Mouse (Mus musculus) embryonic facial prominence, embryonic 11.5 days (tissue): ENCODE results near the gene Golga1. TPM values are rescaled to one million over a fixed set of nuclear protein-coding genes. Genes with fewer than 3 reads are reported as not detected.
"Not testable (repeated sequence)": the region's sequence is repeated elsewhere in the genome, so short reads cannot be mapped to it uniquely, and the experiment has no call there.

ENCODE experiments used
- ATAC-seq: fragments of 200-750 bp; cut with Nextera tagmentation; replicated peaks from 2 replicates; pipeline ENCODE4 v1.8.0; 2017; ENCODE audit warnings: low read depth; ENCODE audit not compliant: insufficient number of reproducible peaks, low FRiP score, low TSS enrichment
- DNase-seq: peaks from one replicate; pipeline ENCODE4 v3.0.0-alpha.2; 2015; ENCODE audit warnings: low spot score
- H3K27ac ChIP-seq: fragments of 300-500 bp; sonication (generic); replicated peaks from 2 replicates; pipeline ENCODE4 v1.5.1; 2014; ENCODE audit warnings: mild to moderate bottlenecking, low read depth, low read length, control low read depth
- H3K27me3 ChIP-seq: fragments of 300-500 bp; sonication (generic); 2 replicates; pipeline ENCODE4 v1.6.1; 2014; ENCODE audit warnings: mild to moderate bottlenecking, low read length, moderate library complexity, mixed read lengths; ENCODE audit not compliant: control insufficient read depth, insufficient read depth
- H3K36me3 ChIP-seq: fragments of 300-500 bp; sonication (generic); replicated peaks from 2 replicates; pipeline ENCODE4 v1.6.1; 2014; ENCODE audit warnings: low read depth, mild to moderate bottlenecking, low read length, moderate library complexity, mixed read lengths; ENCODE audit not compliant: control insufficient read depth, insufficient read depth
- H3K4me1 ChIP-seq: fragments of 300-500 bp; sonication (generic); 2 replicates; pipeline ENCODE4 v1.6.1; 2014; ENCODE audit warnings: low read length, mixed read lengths; ENCODE audit not compliant: control insufficient read depth, insufficient read depth
- H3K4me2 ChIP-seq: fragments of 300-500 bp; sonication (generic); 2 replicates; pipeline ENCODE4 v1.6.1; 2014; ENCODE audit warnings: low read depth, mild to moderate bottlenecking, control low read depth, low read length, moderate library complexity
- H3K4me3 ChIP-seq: fragments of 300-500 bp; sonication (generic); 2 replicates; pipeline ENCODE4 v1.5.1; 2014; ENCODE audit warnings: low read depth, low read length, control low read depth
- H3K9ac ChIP-seq: fragments of 300-500 bp; sonication (generic); replicated peaks from 2 replicates; pipeline ENCODE4 v1.6.1; 2014; ENCODE audit warnings: mild to moderate bottlenecking, control low read depth, low read length
- H3K9me3 ChIP-seq: fragments of 300-500 bp; sonication (generic); replicated peaks from 2 replicates; pipeline ENCODE4 v1.6.1; 2016; ENCODE audit warnings: mild to moderate bottlenecking, low read length, inconsistent platforms, mixed read lengths; ENCODE audit not compliant: control insufficient read depth
- WGBS: fragments of 180-500 bp; shearing (Covaris S2); extraction: QIAGEN DNeasy Blood & Tissue Kit; methylation state at CpG from one replicate; pipeline ENCODE4 v1.1.7; 2014; 5-methylcytosine and 5-hydroxymethylcytosine counted together
- polyA plus RNA-seq: library from polyadenylated mRNA; unstranded; fragments of >200 nt; fragmentation: Nextera tagmentation; extraction: Ambion mirVana; gene quantifications from 2 replicates; pipeline ENCODE4 v1.2.1, GENCODE M21; 2014

The Golga1 gene
- polyA plus RNA-seq, 1 experiment from 2014 or later = 33.4 TPM

DNA sequence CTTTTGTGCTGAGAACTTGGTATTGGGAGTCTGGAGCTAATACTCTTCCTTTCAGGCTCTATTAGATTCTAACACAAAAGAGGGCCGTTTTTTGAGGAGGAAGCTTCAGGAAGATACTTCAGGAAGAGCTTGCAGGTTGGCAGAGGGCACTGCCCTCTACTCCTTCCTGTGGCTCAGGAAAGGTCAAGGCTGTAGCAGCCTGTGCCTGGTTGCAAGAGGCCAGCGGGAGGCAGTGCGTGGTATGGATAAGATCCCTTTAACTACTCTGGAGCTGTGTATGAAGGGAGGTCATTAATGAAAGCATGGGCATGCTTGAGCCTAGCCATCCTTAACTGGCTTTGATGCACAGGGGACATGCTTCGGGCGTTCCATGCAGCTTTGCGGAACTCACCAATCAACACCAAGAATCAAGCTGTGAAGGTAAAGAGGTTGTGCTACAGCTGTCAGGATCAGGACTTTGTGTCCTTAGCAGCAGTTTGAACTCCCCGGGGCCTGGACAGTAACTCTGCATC, 52.5 kb downstream of the Golga1 start:
- H3K36me3 ChIP-seq = no peaks in the 10 kb centered on the region; the same call in 1 of the 2 replicates
- no peak for ATAC-seq
- H3K27ac ChIP-seq = no peak overlapping the region
- DNase-seq = no peak
- H3K27me3 ChIP-seq = no peaks in the 10 kb centered on the region
- no peaks in the 10 kb centered on the region; the same call in 1 of the 2 replicates for H3K4me1 ChIP-seq
- no peaks in the 10 kb centered on the region for H3K9me3 ChIP-seq
- no peak overlapping the region for H3K4me3 ChIP-seq
- H3K4me2 ChIP-seq = no peak overlapping the region
- WGBS = 85% methylated on average over 7 of the region's 7 CpGs
- H3K9ac ChIP-seq = no peak overlapping the region

- Histone ChIP-seq H3K9me3 (no peaks in the 10 kb centered on the region), H3K4me1 (no peaks in the 10 kb centered on the region; the same call in 1 of the 2 replicates), H3K4me2 (no peak overlapping the region), H3K36me3 (no peaks in the 10 kb centered on the region; the same call in 1 of the 2 replicates), H3K27ac (no peak overlapping the region), H3K4me3 (no peak overlapping the region), H3K27me3 (no peaks in the 10 kb centered on the region), H3K9ac (no peak overlapping the region)
- ATAC-seq (no peak), DNase-seq (no peak)
- 89% methylated on average over 3 of the region's 3 CpGs for WGBS
Measured at GRCm38 (mm10) chr2:39011971-39012370, 53.4 kb downstream of the Golga1 start.

GRCm38 (mm10) chr2:39011264-39011663, 54.1 kb downstream of the Golga1 start:
- Histone ChIP-seq H3K9me3 (no peaks in the 10 kb centered on the region), H3K4me2 (no peak overlapping the region), H3K27me3 (no peaks in the 10 kb centered on the region), H3K27ac (no peak overlapping the region), H3K4me3 (no peak overlapping the region), H3K9ac (no peak overlapping the region), H3K36me3 (no peaks in the 10 kb centered on the region; the same call in 1 of the 2 replicates), H3K4me1 (no peaks in the 10 kb centered on the region; the same call in 1 of the 2 replicates)
- DNase-seq (no peak), ATAC-seq (no peak)

DNA sequence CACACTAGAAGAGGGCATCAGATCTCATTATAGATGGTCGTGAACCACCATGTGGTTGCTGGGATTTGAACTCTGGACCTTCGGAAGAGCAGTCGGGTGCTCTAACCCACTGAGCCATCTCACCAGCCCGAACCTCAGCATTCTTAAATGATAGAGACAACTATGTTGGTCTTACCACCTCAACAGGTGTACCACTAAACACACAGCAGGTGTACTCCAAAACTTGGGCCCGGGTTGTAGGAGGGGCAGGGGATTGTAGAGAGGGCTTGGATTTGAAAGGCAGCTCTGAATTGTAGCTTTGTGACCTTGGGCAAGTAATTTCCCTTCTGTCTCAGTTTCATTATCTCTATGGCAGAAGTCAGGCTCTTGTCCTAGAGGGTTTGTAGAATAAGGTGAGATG, 55.2 kb downstream of the Golga1 start:
- H3K4me3 ChIP-seq, H3K9ac ChIP-seq, H3K4me2 ChIP-seq, H3K9me3 ChIP-seq, H3K36me3 ChIP-seq, ATAC-seq, H3K4me1 ChIP-seq, DNase-seq, H3K27ac ChIP-seq, H3K27me3 ChIP-seq: not testable (repeated sequence)
- 92% methylated on average over 4 of the region's 5 CpGs for WGBS

DNA sequence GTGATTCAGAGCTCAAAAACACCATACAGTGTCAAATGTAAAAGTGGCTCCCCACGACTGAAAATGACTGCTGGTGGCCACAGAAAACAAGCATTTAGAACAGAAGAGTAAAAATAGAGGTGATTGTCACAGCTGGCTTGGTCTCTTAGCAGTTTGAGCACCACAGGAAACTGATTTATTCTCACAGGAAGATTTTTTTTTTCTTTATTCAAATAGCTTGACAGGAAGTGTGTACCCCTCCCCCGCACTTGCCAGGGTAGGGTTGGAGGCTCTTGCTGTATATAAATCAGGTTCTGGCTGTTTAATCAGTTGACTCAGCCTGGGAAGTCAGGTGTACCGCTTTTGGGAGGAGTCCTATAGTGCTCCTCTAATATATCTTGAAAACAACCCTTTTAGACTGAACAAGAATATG, 56.4 kb downstream of the Golga1 start:
- 34% methylated on average over 3 of the region's 3 CpGs for WGBS
- no peaks in the 10 kb centered on the region for H3K9me3 ChIP-seq
- peak overlapping the region; percentile 89 for H3K4me3 ChIP-seq
- H3K27me3 ChIP-seq = no peaks in the 10 kb centered on the region
- no peaks in the 10 kb centered on the region; the same call in 1 of the 2 replicates for H3K4me1 ChIP-seq
- H3K4me2 ChIP-seq = peak overlapping the region; percentile 80
- peak; percentile 42 for DNase-seq
- no peak overlapping the region for H3K27ac ChIP-seq
- no peaks in the 10 kb centered on the region; the same call in 1 of the 2 replicates for H3K36me3 ChIP-seq
- no peak for ATAC-seq
- H3K9ac ChIP-seq = peak overlapping the region; percentile 90

GRCm38 (mm10) chr2:39008350-39008851, 56.9 kb downstream of the Golga1 start:
- DNase-seq = peak; percentile 28
- peak overlapping the region; percentile 89 for H3K4me3 ChIP-seq
- peak overlapping the region; percentile 80 for H3K4me2 ChIP-seq
- H3K9ac ChIP-seq = peak overlapping the region; percentile 90
- WGBS = under 1% methylated on average over 22 of the region's 25 CpGs
- peak; percentile 33 for ATAC-seq
- no peaks in the 10 kb centered on the region; the same call in 1 of the 2 replicates for H3K4me1 ChIP-seq
- H3K36me3 ChIP-seq = no peaks in the 10 kb centered on the region; the same call in 1 of the 2 replicates
- no peaks in the 10 kb centered on the region for H3K9me3 ChIP-seq
- no peaks in the 10 kb centered on the region for H3K27me3 ChIP-seq
- peak overlapping the region; percentile 68 for H3K27ac ChIP-seq

DNA sequence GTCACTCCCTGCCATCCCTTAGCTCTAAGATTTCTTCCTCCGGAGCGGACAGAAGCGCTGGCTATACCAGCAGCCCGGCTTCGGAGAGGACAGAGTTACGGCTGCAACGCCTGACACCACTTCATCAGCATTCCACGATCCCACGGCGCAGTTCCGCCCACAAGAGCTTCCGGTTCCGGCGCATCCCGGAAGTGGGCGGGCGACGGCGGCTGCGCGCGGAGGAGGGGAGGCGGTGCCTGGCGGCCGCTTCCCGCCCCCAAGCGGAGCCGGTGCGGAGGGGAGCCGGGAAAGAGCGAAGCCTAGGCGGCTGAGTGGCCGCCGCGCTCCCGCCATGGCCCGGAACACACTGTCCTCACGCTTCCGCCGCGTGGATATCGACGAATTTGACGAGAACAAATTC, 57.5 kb downstream of the Golga1 start:
- no peaks in the 10 kb centered on the region for H3K9me3 ChIP-seq
- peak overlapping the region; percentile 89 for H3K4me3 ChIP-seq
- H3K9ac ChIP-seq = peak overlapping the region; percentile 90
- DNase-seq (peak; percentile 94), ATAC-seq (peak; percentile 78)
- no peaks in the 10 kb centered on the region; the same call in 1 of the 2 replicates for H3K4me1 ChIP-seq
- peak overlapping the region; percentile 80 for H3K4me2 ChIP-seq
- WGBS = 0% methylated on average over 43 of the region's 44 CpGs
- H3K36me3 ChIP-seq = peaks cover 3% of the 10 kb centered on the region
- no peaks in the 10 kb centered on the region for H3K27me3 ChIP-seq
- peak overlapping the region; percentile 80 for H3K27ac ChIP-seq

DNA sequence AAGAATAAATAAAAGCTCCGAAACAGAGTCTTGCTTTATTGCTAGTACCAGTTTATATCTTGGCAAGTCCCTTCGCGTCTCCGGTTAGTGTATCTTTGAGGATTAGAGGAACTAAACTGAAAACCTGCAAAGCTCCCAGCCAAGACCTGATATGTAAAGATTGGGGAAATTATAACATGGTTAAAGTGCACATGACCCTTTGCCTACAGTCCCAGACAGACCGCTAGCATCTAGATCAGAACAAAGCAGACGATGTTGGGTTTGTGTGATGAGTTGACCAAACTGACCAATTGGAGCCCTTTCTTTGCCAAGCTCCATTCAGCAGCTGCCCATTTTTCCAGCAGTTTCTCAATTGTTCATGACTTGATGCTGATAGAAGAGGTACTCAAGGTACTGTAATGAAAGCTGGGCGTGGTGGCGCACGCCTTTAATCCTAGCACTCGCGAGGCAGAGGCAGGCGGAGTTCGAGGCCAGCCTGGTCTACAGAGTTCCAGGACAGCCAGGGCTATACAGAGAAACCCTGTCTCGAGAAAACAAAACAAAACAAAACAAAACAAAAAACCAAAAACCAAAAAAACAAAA, 59.1 kb downstream of the Golga1 start:
- 90% methylated on average over 14 of the region's 14 CpGs for WGBS
- H3K4me2 ChIP-seq = peak overlapping the region; percentile 58; the same call in 1 of the 2 replicates
- H3K27ac ChIP-seq = no peak overlapping the region
- peaks cover 10% of the 10 kb centered on the region for H3K36me3 ChIP-seq
- no peaks in the 10 kb centered on the region; the same call in 1 of the 2 replicates for H3K4me1 ChIP-seq
- no peaks in the 10 kb centered on the region for H3K27me3 ChIP-seq
- DNase-seq = no peak
- H3K4me3 ChIP-seq = peak overlapping the region; percentile 60; the same call in 1 of the 2 replicates
- H3K9ac ChIP-seq = no peak overlapping the region
- no peak for ATAC-seq
- H3K9me3 ChIP-seq = no peaks in the 10 kb centered on the region
